Comparison of ENCODE assay signal across 38 mouse cellular contexts in genomic region chr1:136038746-136039538, GRCm38 (mm10). TPM values are rescaled to one million over a fixed set of nuclear protein-coding genes. Genes with fewer than 3 reads are reported as not detected.
DNase-seq lines count a peak whose midpoint lies in the region; ATAC-seq and TF ChIP-seq lines count a peak whose summit lies in the region.
"Had no signal": no experiment of that assay in that cellular context is flagged by ENCODE, and none has a peak within 500 bp of the region (broad histone marks: within the 10 kb centered on the region; RNA-seq: fewer than 3 reads in every experiment).

No protein-coding gene starts in this region.

- H3K36me3 ChIP-seq in hindbrain, postnatal 0 days (ENCODE audit: insufficient read depth, low read length): 0 out of 2 replicates have a peak, but pooled peaks cover 13% of the 10 kb centered on the region
- peaks cover 20% of the 10 kb centered on the region for H3K36me3 ChIP-seq in hindbrain, embryonic 10.5 days

- H3K4me3 ChIP-seq in hindbrain, postnatal 0 days (ENCODE audit: low read length): no peak overlapping the region
- no peak overlapping the region for H3K4me3 ChIP-seq in hindbrain, embryonic 10.5 days
- H3K4me3 ChIP-seq: erythroblast, embryonic 14.5 days; intestine, embryonic 15.5 days; limb, embryonic 13.5 days; megakaryocyte, embryonic 14.5 days; midbrain, embryonic 13.5 days; neural tube, embryonic 15.5 days; stomach, embryonic 15.5 days had no signal

- TF ChIP-seq CTCF in hindbrain, postnatal 0 days (IDR thresholded peaks at IDR 0.05; ENCODE audit: low read depth): no peak

- H3K4me2 ChIP-seq in hindbrain, postnatal 0 days (ENCODE audit: low read depth, low read length): no peak overlapping the region
- H3K4me2 ChIP-seq: intestine, embryonic 15.5 days; limb, embryonic 13.5 days; liver, embryonic 11.5 days; midbrain, embryonic 13.5 days; neural tube, embryonic 15.5 days; stomach, embryonic 15.5 days had no signal

- H3K27ac ChIP-seq in hindbrain, postnatal 0 days: no peak overlapping the region
- no peak overlapping the region for H3K27ac ChIP-seq in hindbrain, embryonic 10.5 days
- H3K27ac ChIP-seq: intestine, embryonic 15.5 days; limb, embryonic 13.5 days; midbrain, embryonic 13.5 days; neural tube, embryonic 15.5 days; stomach, embryonic 15.5 days had no signal

- no peaks in the 10 kb centered on the region for H3K27me3 ChIP-seq in hindbrain, postnatal 0 days (ENCODE audit: insufficient read depth, low read length)
- peaks cover 28% of the 10 kb centered on the region for H3K27me3 ChIP-seq in hindbrain, embryonic 10.5 days (ENCODE audit: insufficient read depth, poor library complexity, severe bottlenecking)
- H3K27me3 ChIP-seq: intestine, embryonic 15.5 days; midbrain, embryonic 13.5 days; neural tube, embryonic 15.5 days; stomach, embryonic 15.5 days had no signal

- H3K9me3 ChIP-seq in hindbrain, postnatal 0 days (ENCODE audit: low read length): no peaks in the 10 kb centered on the region
- no peaks in the 10 kb centered on the region for H3K9me3 ChIP-seq in hindbrain, embryonic 10.5 days
- H3K9me3 ChIP-seq: intestine, embryonic 15.5 days; limb, embryonic 13.5 days; megakaryocyte, embryonic 14.5 days; midbrain, embryonic 13.5 days; neural tube, embryonic 15.5 days; stomach, embryonic 15.5 days had no signal

- H3K4me1 ChIP-seq in hindbrain, postnatal 0 days (ENCODE audit: insufficient read depth, low read length): 0 out of 2 replicates have a peak, but pooled peaks cover 6% of the 10 kb centered on the region
- peaks cover 12% of the 10 kb centered on the region for H3K4me1 ChIP-seq in hindbrain, embryonic 10.5 days (replicated peaks)
- H3K4me1 ChIP-seq: megakaryocyte, embryonic 14.5 days had no signal

- intact Hi-C loops in left cerebral cortex, postnatal 25 days (cut with DNase I): no loop called here

- WGBS in hindbrain, postnatal 0 days: 57% methylated on average over 5 of the region's 5 CpGs
- 74% methylated on average over 5 of the region's 5 CpGs for WGBS in hindbrain, embryonic 10.5 days

- ATAC-seq in hindbrain, postnatal 0 days: no peak
- ATAC-seq: CD4-positive, CD25-positive, alpha-beta regulatory T cell, adult 4 months; forebrain, embryonic 16.5 days; hindbrain, embryonic 16.5 days; intestine, embryonic 15.5 days; midbrain, embryonic 13.5 days had no signal

- peak; percentile 54 for DNase-seq in hindbrain, postnatal 0 days (ENCODE audit: low spot score)
- DNase-seq in hindbrain, embryonic 10.5 days (ENCODE audit: low spot score): no peak
- peak; percentile 41 to 82 for DNase-seq in left cerebral cortex, postnatal 25 days (ENCODE audit: low spot score in 2 of 2)
- no peak for DNase-seq in left cerebral cortex, adult 11 months (ENCODE audit: low spot score)
- DNase-seq in right cerebral cortex, postnatal 25 days: peak; percentile 35
- DNase-seq in right cerebral cortex, postnatal 4 days: no peak
- no peak for DNase-seq in thymus, postnatal 25 days
- DNase-seq: cerebellum, adult 8-10 months; gastrocnemius, postnatal 10 days; heart, postnatal 14 days; kidney, adult 2 months; kidney, postnatal 36 days; lung, postnatal 4 days; retina, postnatal 1 day; thymus, postnatal 14 days had no signal

- H3K9ac ChIP-seq in hindbrain, postnatal 0 days (replicated peaks; ENCODE audit: low read length): no peak overlapping the region
- H3K9ac ChIP-seq: intestine, embryonic 15.5 days; limb, embryonic 13.5 days; midbrain, embryonic 13.5 days; neural tube, embryonic 15.5 days; stomach, embryonic 15.5 days had no signal

RNA-seq across cellular contexts. Expression of gene Ascl5, which starts 11.7 kb away (rescaled TPM):
- not detected in 2 replicates for total RNA-seq in hindbrain, postnatal 0 days (2014; rRNA removed)
- 0.38 and 0.47 TPM in 2 replicates for polyA plus RNA-seq in hindbrain, postnatal 0 days (2015; fragmentation: Nextera tagmentation; extraction: Ambion mirVana)
- not detected in 2 replicates for polyA plus RNA-seq in hindbrain, embryonic 10.5 days (2016; fragmentation: Nextera tagmentation; extraction: Ambion mirVana)
- 1 to 10 TPM in 1 of 2 experiments, under 1 TPM in 1; 0.87 to 1.9 TPM for total RNA-seq in left cerebral cortex, postnatal 25 days (2021)
- total RNA-seq: adrenal gland, adult 18-20 months; adrenal gland, postnatal 4 days; gastrocnemius, postnatal 10 days; heart, postnatal 14 days; layer of hippocampus, adult 8-10 months; monocyte, adult 5-6 weeks had no signal
- polyA plus RNA-seq: CD4-positive, CD25-positive, alpha-beta regulatory T cell, adult 4 months; forebrain, embryonic 11.5 days; forebrain, embryonic 16.5 days; gonadal fat pad, adult 2 months; heart, embryonic 14.5 days; hindbrain, embryonic 11.5 days; hindbrain, embryonic 16.5 days; intestine, embryonic 15.5 days; kidney, adult 2 months; kidney, embryonic 16.5 days; limb, embryonic 13.5 days; liver, embryonic 11.5 days; liver, embryonic 16.5 days; lung, embryonic 16.5 days; midbrain, embryonic 13.5 days; neural tube, embryonic 15.5 days had no signal

RNA-seq across cellular contexts. Expression of gene Cacna1s, which starts 13.6 kb away (rescaled TPM):
- 1.9 and 4.1 TPM in 2 replicates for total RNA-seq in hindbrain, postnatal 0 days (2014; rRNA removed)
- 0.53 and 0.69 TPM in 2 replicates for polyA plus RNA-seq in hindbrain, postnatal 0 days (2015; fragmentation: Nextera tagmentation; extraction: Ambion mirVana)
- polyA plus RNA-seq in hindbrain, embryonic 10.5 days (2016; fragmentation: Nextera tagmentation; extraction: Ambion mirVana): 0.07 and 0.47 TPM in 2 replicates
- total RNA-seq in left cerebral cortex, postnatal 25 days (2021): 1 to 10 TPM; 2.3 to 2.6 TPM
- polyA plus RNA-seq: erythroblast, embryonic 14.5 days had no signal

RNA-seq across cellular contexts. Expression of gene Tmem9, which starts 31.0 kb away (rescaled TPM):
- total RNA-seq in hindbrain, postnatal 0 days (2014; rRNA removed): 152 and 166 TPM in 2 replicates
- 195 and 196 TPM in 2 replicates for polyA plus RNA-seq in hindbrain, postnatal 0 days (2015; fragmentation: Nextera tagmentation; extraction: Ambion mirVana)
- 148 and 161 TPM in 2 replicates for polyA plus RNA-seq in hindbrain, embryonic 10.5 days (2016; fragmentation: Nextera tagmentation; extraction: Ambion mirVana)
- 10 to 100 TPM; 63.3 to 65.0 TPM for total RNA-seq in left cerebral cortex, postnatal 25 days (2021)

RNA-seq across cellular contexts. Expression of gene Igfn1, which starts 32.8 kb away (rescaled TPM):
- 0.11 TPM in 1 of 2 replicates, not detected in the other for total RNA-seq in hindbrain, postnatal 0 days (2014; rRNA removed)
- polyA plus RNA-seq in hindbrain, postnatal 0 days (2015; fragmentation: Nextera tagmentation; extraction: Ambion mirVana): 0.04 and 0.05 TPM in 2 replicates
- polyA plus RNA-seq in hindbrain, embryonic 10.5 days (2016; fragmentation: Nextera tagmentation; extraction: Ambion mirVana): 0.09 TPM in 1 of 2 replicates, not detected in the other
- total RNA-seq in left cerebral cortex, postnatal 25 days (2021): 10 to 100 TPM in 1 of 2 experiments, 1 to 10 TPM in 1; 9.2 to 11.4 TPM
- total RNA-seq: monocyte, adult 5-6 weeks had no signal
- polyA plus RNA-seq: CD4-positive, CD25-positive, alpha-beta regulatory T cell, adult 4 months; embryonic facial prominence, embryonic 14.5 days; erythroblast, embryonic 14.5 days; forebrain, embryonic 11.5 days; forebrain, embryonic 16.5 days; hindbrain, embryonic 11.5 days; hindbrain, embryonic 16.5 days; intestine, embryonic 15.5 days; liver, embryonic 11.5 days; liver, embryonic 16.5 days; lung, embryonic 16.5 days; midbrain, embryonic 13.5 days; neural tube, embryonic 15.5 days had no signal

Comparison
In these comparisons a context has a peak if more than half of its experiments do, and no peak if none do; other contexts are left out.
1. DNase-seq: peak in hindbrain, postnatal 0 days (single experiment), left cerebral cortex, postnatal 25 days (2 of 2) and right cerebral cortex, postnatal 25 days (single experiment); none in hindbrain, embryonic 10.5 days (single experiment), left cerebral cortex, adult 11 months (single experiment), right cerebral cortex, postnatal 4 days (single experiment) and thymus, postnatal 25 days (single experiment).